Mouse (Mus musculus): ENCODE measurements at regions not wholly inside any gene's neighbourhood (a gene's known extent, or its start where the extent isn't known, plus 50 kb on each side); places are given as distances from the start of the nearest gene placed in this dataset.

GRCm38 (mm10) chr16:62496697-62497096, 289.9 kb downstream of the Nsun3 start:
- no peak for ATAC-seq (ENCODE audit: low TSS enrichment)

- ATAC-seq (ENCODE audit: low TSS enrichment), result peak; percentile 94
Observed at GRCm38 (mm10) chr16:62470133-62470532, 316.5 kb downstream of the Nsun3 start.

- no peak for ATAC-seq (ENCODE audit: low TSS enrichment)
Observed at GRCm38 (mm10) chr16:62469286-62469685, 317.3 kb downstream of the Nsun3 start.

GRCm38 (mm10) chr16:62468846-62469245, 317.8 kb downstream of the Nsun3 start:
- ATAC-seq (ENCODE audit: low TSS enrichment), result no peak

GRCm38 (mm10) chr16:62459949-62460551, 326.6 kb downstream of the Nsun3 start:
- ATAC-seq (ENCODE audit: low TSS enrichment), result no peak

- ATAC-seq (ENCODE audit: low TSS enrichment), result peak; percentile 95
Observed at GRCm38 (mm10) chr16:62449735-62450134, 336.9 kb downstream of the Nsun3 start.

GRCm38 (mm10) chr16:62447380-62447779, 339.2 kb downstream of the Nsun3 start:
- ATAC-seq (ENCODE audit: low TSS enrichment), result peak; percentile 81

GRCm38 (mm10) chr16:62441197-62441596, 345.4 kb downstream of the Nsun3 start:
- ATAC-seq (ENCODE audit: low TSS enrichment), result peak; percentile 95

GRCm38 (mm10) chr16:62433125-62433524, 353.5 kb downstream of the Nsun3 start:
- peak; percentile 90 for ATAC-seq (ENCODE audit: low TSS enrichment)

GRCm38 (mm10) chr16:62414485-62414884, 372.1 kb downstream of the Nsun3 start:
- ATAC-seq (ENCODE audit: low TSS enrichment), result peak; percentile 86

- ATAC-seq (ENCODE audit: low TSS enrichment), result peak; percentile 96
Observed at GRCm38 (mm10) chr16:62407526-62408165, 379.0 kb downstream of the Nsun3 start.

GRCm38 (mm10) chr16:62406458-62406857, 380.2 kb downstream of the Nsun3 start:
- no peak for ATAC-seq (ENCODE audit: low TSS enrichment)

GRCm38 (mm10) chr16:62357279-62357678, 429.3 kb downstream of the Nsun3 start:
- ATAC-seq (ENCODE audit: low TSS enrichment), result no peak

GRCm38 (mm10) chr16:62356349-62356748, 430.3 kb downstream of the Nsun3 start:
- ATAC-seq (ENCODE audit: low TSS enrichment), result no peak

- ATAC-seq (ENCODE audit: low TSS enrichment), result no peak
Observed at GRCm38 (mm10) chr16:62355830-62356270, 430.8 kb downstream of the Nsun3 start.

- ATAC-seq (ENCODE audit: low TSS enrichment), result no peak
Observed at GRCm38 (mm10) chr16:62327378-62328036, 459.1 kb downstream of the Nsun3 start.

GRCm38 (mm10) chr16:62325534-62326244, 460.9 kb downstream of the Nsun3 start:
- no peak for ATAC-seq (ENCODE audit: low TSS enrichment)

GRCm38 (mm10) chr16:62322809-62323208, 463.8 kb downstream of the Nsun3 start:
- ATAC-seq (ENCODE audit: low TSS enrichment), result peak; percentile 86

- peak; percentile 55 for ATAC-seq (ENCODE audit: low TSS enrichment)
Observed at GRCm38 (mm10) chr16:62288948-62289347, 497.7 kb downstream of the Nsun3 start.
